Mouse (Mus musculus) G1E (cell line): ENCODE data around the gene Eya4. TPM values are rescaled to one million over a fixed set of nuclear protein-coding genes. Genes with fewer than 3 reads are reported as not detected.

Source experiments
- ATAC-seq: 2 replicates; pipeline ENCODE4 v1.8.0; 2016; ENCODE audit warnings: mild to moderate bottlenecking; ENCODE audit not compliant: insufficient number of reproducible peaks, poor library complexity, low FRiP score, severe bottlenecking; ENCODE audit errors: extremely low read depth
- DNase-seq: peaks from one replicate; pipeline ENCODE4 v3.0.0; 2012; ENCODE audit warnings: low spot score
- H3K27me3 ChIP-seq: 2 replicates; pipeline ENCODE4 v1.6.1; 2012; ENCODE audit warnings: mild to moderate bottlenecking, low read length, inconsistent platforms; ENCODE audit not compliant: insufficient read depth
- H3K36me3 ChIP-seq: replicated peaks from 2 replicates; pipeline ENCODE3; 2012; ENCODE audit warnings: mild to moderate bottlenecking, inconsistent platforms
- H3K4me1 ChIP-seq: 2 replicates; pipeline ENCODE4 v1.6.1; 2012; ENCODE audit warnings: low read depth, low read length, inconsistent platforms, mixed read lengths; ENCODE audit not compliant: insufficient read depth
- H3K4me3 ChIP-seq: 2 replicates; pipeline ENCODE4 v1.5.1; 2012; ENCODE audit warnings: low read depth, mild to moderate bottlenecking, inconsistent platforms, low read length, moderate library complexity, mixed read lengths
- H3K9me3 ChIP-seq: replicated peaks from 2 replicates; pipeline ENCODE4 v1.6.1; 2012; ENCODE audit warnings: inconsistent platforms
- CTCF ChIP-seq: IDR thresholded peaks from 2 replicates; pipeline ENCODE4 v1.5.1; 2012; ENCODE audit warnings: low read depth, low read length, inconsistent platforms, mixed read lengths
- GATA1 ChIP-seq: IDR thresholded peaks from 2 replicates; pipeline ENCODE4 v1.6.1; 2012; ENCODE audit warnings: borderline replicate concordance, low read length, inconsistent platforms, mixed read lengths
- GATA2 ChIP-seq: IDR thresholded peaks from 2 replicates; pipeline ENCODE4 v1.6.1; 2012; ENCODE audit warnings: low read depth, low read length, inconsistent platforms, borderline replicate concordance
- POLR2AphosphoS5 ChIP-seq: IDR thresholded peaks from 2 replicates; pipeline ENCODE4 v1.6.1; 2012; ENCODE audit warnings: low read depth, low read length, inconsistent platforms; ENCODE audit not compliant: insufficient replicate concordance
- TAL1 ChIP-seq: conservative IDR thresholded peaks from 2 replicates; pipeline ENCODE4 v1.6.1; 2012; ENCODE audit warnings: low read depth, low read length, inconsistent platforms, mixed read lengths
- polyA plus RNA-seq: library from polyadenylated mRNA; stranded (reverse); fragments of >175 nt; gene quantifications from 2 replicates; pipeline ENCODE4 v1.2.3, GENCODE M21; 2012
- total RNA-seq, 2 experiments: library from RNA; stranded (forward) in 1 of 2; stranded (reverse) in 1 of 2; fragments of 200-1000 nt in 1 of 2; fragments of >200 nt in 1 of 2; fragmentation: Nextera tagmentation in 1 of 2; gene quantifications; 2 replicates each; pipeline ENCODE4 v1.2.3; 2014 to 2017

Gene Eya4
- total and polyA plus RNA-seq, 3 experiments = 0.27 TPM; not detected in 2

DNA sequence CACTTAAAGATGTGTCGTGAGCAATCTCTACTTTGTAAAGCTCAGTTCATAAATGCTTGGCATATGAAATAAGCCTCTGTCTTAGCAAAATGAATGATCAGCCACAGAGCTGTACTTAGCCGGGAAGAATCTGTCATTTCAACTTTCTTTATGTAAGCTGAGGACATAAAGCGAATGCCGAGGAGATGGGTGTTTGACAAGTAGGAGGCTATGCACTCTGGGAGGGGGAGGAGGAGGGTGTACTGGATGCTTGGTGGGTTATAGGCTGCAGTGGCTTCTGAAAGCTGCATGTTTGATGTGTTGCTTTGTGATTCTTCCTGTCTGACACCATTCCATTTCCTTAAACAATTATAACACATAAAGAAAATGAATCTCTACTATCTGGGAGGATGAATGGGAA lies 133.8 kb downstream of the Eya4 start:
- no peak for DNase-seq
- ATAC-seq = no peak
- no peaks in the 10 kb centered on the region for H3K27me3 ChIP-seq

DNA sequence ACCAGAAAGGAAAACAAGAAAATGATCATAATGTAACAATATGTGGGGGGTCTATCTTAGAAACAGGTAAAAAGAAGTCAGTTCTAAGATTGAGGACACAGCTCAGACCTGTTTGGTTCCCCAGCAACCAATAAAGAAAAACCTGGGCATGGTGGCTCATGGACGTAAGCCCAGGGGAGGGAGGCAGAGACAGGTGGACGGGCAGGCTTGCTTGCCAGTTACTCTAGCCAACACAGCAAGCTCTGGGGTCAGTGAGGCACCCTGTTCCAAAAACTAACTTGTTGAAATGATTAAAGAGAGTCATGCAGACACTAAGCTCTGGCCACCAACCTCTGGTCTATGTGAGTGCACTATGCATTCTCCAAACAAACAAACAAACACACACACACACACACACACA lies 139.2 kb downstream of the Eya4 start:
- H3K4me3 ChIP-seq = no peak overlapping the region
- ATAC-seq (no peak), DNase-seq (no peak)
- TF ChIP-seq POLR2AphosphoS5 (no peak), TAL1 (no peak), CTCF (no peak), GATA1 (no peak), GATA2 (no peak)
- no peaks in the 10 kb centered on the region for H3K4me1 ChIP-seq
- no peaks in the 10 kb centered on the region for H3K36me3 ChIP-seq
- H3K27me3 ChIP-seq = no peaks in the 10 kb centered on the region; the same call in 1 of the 2 replicates
- H3K9me3 ChIP-seq = no peaks in the 10 kb centered on the region

More for the DNA sequence above, 133.8 kb downstream of the Eya4 start:
- Histone ChIP-seq H3K4me3 (no peak overlapping the region), H3K9me3 (no peaks in the 10 kb centered on the region), H3K36me3 (no peaks in the 10 kb centered on the region), H3K4me1 (no peaks in the 10 kb centered on the region)
- no peak for TF ChIP-seq GATA1
- TF ChIP-seq POLR2AphosphoS5 = no peak
- no peak for TF ChIP-seq CTCF
- no peak for TF ChIP-seq GATA2
- TF ChIP-seq TAL1 = no peak

GRCm38 (mm10) chr10:23203885-23204284 lies 146.7 kb downstream of the Eya4 start:
- DNase-seq = no peak
- no peak for TF ChIP-seq CTCF
- no peak for TF ChIP-seq GATA1
- TF ChIP-seq TAL1 = no peak
- no peak for TF ChIP-seq POLR2AphosphoS5
- Histone ChIP-seq H3K4me3 (no peak overlapping the region), H3K4me1 (no peaks in the 10 kb centered on the region), H3K9me3 (no peaks in the 10 kb centered on the region), H3K27me3 (no peaks in the 10 kb centered on the region), H3K36me3 (no peaks in the 10 kb centered on the region)
- no peak for ATAC-seq

GRCm38 (mm10) chr10:23203144-23203838 lies 147.3 kb downstream of the Eya4 start:
- Histone ChIP-seq H3K4me1 (no peaks in the 10 kb centered on the region), H3K36me3 (no peaks in the 10 kb centered on the region), H3K4me3 (no peak overlapping the region), H3K9me3 (no peaks in the 10 kb centered on the region), H3K27me3 (0 out of 2 replicates have a peak, but pooled peaks cover under 1% of the 10 kb centered on the region)
- DNase-seq (no peak), ATAC-seq (no peak)
- TF ChIP-seq GATA1 = no peak
- no peak for TF ChIP-seq CTCF
- no peak for TF ChIP-seq POLR2AphosphoS5
- TF ChIP-seq TAL1 = no peak
- TF ChIP-seq GATA2 = no peak

DNA sequence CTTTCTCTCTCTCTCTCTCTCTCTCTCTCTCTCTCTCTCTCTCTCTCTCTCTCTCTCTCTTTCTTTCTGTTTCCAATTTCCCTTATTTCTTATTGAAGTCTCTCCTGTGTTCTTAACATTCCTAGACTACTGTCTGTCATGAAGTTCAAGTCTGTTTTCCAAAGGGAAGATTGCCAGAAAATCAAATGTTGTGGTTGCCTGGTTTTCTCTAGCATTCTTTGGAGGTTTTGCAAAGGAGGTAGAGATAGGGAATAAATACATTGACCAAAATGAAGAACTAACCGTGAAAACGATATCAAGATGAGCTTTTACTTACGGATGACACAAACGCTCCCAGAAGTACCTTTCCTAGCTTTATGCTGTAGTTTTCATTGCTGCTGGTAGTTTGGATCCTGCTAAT lies 148.0 kb downstream of the Eya4 start:
- no peak for ATAC-seq
- TF ChIP-seq POLR2AphosphoS5 (no peak), GATA2 (no peak), CTCF (no peak), TAL1 (no peak), GATA1 (no peak)
- no peaks in the 10 kb centered on the region for H3K4me1 ChIP-seq

GRCm38 (mm10) chr10:23198251-23198650 lies 152.3 kb downstream of the Eya4 start:
- H3K27me3 ChIP-seq = peaks cover 4% of the 10 kb centered on the region; the same call in 1 of the 2 replicates
- no peak overlapping the region for H3K4me3 ChIP-seq
- H3K9me3 ChIP-seq = no peaks in the 10 kb centered on the region
- DNase-seq = no peak
- no peak for ATAC-seq
- TF ChIP-seq CTCF (no peak), TAL1 (no peak), GATA1 (no peak), POLR2AphosphoS5 (no peak), GATA2 (no peak)
- no peaks in the 10 kb centered on the region for H3K4me1 ChIP-seq
- no peaks in the 10 kb centered on the region for H3K36me3 ChIP-seq

More for the DNA sequence above, 148.0 kb downstream of the Eya4 start:
- H3K4me3 ChIP-seq = no peak overlapping the region
- no peaks in the 10 kb centered on the region for H3K36me3 ChIP-seq
- no peaks in the 10 kb centered on the region for H3K9me3 ChIP-seq
- no peak for DNase-seq
- H3K27me3 ChIP-seq = peaks cover 4% of the 10 kb centered on the region; the same call in 1 of the 2 replicates
